Mouse (Mus musculus) hindlimb bud, embryonic 11.5 days (tissue): ENCODE results near the gene Rpl37a.

ENCODE experiments used
- DNase-seq: peaks from one replicate; pipeline ENCODE4 v3.0.0-alpha.2; 2012; ENCODE audit warnings: low read depth, low spot score; ENCODE audit errors: extremely low spot score

The Rpl37a gene

DNA sequence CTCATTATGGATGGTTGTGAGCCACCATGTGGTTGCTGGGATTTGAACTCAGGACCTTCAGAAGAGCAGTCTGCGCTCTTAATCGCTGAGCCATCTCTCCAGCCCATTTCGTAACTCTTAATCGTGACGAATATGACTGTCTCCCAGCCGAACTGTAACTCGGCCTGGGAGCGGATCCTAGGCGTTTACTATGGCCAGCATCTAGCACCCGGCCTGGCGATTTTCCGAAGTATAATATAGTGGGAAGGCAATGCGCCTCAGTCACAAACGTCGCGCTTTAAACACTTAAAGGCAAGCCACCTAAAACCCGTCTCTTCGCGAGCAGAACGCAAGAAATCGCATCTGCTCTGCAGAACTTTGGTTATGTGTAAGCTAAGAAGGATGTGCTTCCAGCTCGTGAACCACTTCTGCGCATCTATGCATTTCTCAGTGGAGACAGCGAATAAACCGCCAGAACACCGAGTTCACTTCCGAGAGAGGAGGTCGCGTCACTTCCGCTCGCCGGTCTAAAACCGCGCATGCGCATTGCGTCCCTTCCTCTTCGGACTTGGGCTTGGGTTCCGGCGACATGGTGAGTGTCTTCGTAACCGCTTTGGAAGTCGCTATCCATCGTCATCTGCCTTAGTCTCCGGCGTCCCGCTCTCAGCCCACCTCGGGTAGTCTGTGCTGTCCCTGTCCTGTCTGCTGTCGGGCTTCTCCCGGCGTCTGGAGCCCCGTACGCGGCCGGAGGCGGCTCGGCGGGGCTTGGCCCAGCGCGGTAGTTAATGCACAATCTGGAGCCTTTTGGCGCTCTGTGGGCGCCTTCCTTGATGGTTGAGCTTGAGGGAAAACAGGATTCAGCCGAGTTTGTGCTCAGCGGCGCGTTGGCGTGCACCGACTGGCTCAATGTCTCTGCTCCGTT is at the start of gene Rpl37a:
Rpl37a (plus strand) TSS at position 538 of the 901 bp plus-strand sequence.
- peak; percentile 91 for DNase-seq

DNA sequence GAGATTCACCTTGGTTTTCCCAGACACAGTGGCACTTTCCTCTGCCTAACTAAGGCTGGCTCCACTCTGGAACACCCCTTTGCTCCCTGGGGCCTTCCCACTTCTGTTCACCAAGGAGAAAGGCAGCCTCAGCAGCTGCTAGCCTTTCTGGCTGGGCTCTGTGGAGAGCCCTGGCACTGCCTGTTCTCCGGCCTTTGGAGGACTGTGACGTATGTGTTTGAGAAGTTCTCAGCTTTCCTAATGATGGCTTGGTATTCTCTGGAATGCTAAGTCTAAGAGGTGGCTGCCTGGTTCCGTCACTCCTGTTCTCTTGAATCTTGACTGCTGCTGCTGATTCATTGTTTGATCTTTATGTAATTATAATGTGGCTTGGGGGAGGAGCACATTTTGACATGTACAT is 38.0 kb upstream of the Rpl37a start:
- no peak for DNase-seq

DNA sequence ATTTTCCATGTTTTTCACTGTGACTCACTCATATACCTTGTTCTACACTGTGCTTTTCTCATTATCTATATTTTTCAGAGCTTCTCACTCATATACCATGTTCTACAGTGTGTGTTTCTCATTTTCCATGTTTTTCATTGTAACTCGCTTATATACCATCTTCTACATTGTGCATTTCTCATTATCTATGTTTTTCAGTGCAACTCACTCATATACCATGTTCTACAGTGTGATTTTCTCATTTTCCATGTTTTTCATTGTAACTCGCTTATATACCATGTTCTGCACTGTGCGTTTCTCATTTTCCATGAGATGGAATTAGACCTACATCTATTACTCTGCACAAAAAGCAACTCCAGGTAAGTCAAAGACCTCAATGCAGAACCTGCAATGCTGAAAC is 14.8 kb upstream of the Rpl37a start:
- peak; percentile 46 for DNase-seq

DNA sequence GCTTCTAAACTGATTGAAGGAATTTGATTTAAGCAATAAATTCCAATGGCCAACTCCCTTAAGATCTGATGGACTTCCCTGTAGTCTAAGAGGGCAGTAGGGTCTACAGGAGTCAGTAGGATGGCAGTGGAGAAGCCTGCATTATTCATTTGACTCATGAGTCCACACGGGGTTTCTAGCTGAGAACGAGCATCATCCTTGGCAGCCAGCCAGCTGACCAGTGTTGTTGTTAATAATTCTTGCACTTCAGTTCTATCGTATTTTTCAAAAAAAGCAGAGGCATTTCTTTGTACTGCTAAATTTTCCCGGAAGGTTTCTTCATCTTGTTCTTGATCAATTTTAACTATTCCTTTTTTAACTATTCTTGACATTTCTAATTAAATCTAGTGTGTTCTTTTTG is 12.4 kb upstream of the Rpl37a start:
- no peak for DNase-seq

DNA sequence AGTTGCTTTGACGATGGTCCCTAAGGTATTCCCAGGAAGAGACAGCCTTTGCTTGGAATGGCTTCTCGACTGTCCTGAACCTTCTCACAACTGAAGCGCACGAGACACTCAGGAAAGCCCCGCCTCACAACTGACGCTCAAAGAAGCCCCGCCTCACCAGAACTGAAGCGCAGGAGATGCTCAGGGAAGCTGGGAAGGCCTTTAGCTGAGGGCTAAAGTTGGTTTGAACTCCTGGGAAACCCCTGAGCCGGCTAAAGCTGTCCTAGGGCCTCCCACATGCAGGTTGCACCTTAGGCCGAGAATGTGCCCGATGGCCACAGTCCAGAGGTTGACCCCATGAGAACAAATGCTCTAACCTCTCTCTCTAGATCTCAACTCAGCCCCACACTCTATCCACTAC is 10.6 kb upstream of the Rpl37a start, which contains the start of gene Ankar:
Ankar (minus strand) TSS at position 101 of the 400 bp plus-strand sequence.
- no peak for DNase-seq

DNA sequence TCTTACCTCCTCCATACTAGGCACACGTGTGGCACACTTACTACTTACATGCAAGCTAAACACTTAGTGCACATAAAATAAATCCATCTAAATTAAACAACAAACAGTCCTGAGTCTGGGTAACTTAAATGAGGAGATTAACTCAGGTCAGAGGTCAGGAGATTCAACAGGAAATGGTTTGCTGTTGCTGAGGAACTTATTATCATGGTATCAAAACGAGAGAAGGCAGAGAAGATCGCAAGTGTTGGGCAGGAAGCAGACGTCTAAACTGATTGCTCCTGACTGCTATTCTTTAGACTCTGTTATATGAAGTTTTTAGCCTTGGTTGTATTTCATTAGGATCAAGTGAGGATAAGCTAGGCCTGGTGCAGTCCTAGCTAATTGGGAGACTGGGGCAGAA is 3.6 kb upstream of the Rpl37a start:
- DNase-seq = no peak

DNA sequence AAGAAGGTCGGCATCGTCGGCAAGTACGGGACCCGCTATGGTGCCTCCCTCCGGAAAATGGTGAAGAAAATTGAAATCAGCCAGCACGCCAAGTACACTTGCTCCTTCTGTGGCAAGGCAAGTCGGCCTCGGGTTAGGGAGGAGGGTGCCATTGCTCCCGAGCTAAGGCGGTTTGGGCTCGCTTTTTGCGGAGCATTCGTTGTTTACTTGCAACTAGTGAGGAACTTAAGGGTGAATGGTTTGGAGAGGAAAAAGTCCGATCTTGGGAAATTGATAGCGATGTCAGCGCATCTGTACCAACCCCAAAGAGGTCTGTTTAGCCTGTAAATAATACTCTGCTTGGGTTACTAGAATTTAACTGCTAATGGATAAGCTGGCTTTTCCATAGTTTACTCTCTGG is 594 bp downstream of the Rpl37a start:
- DNase-seq = no peak

DNA sequence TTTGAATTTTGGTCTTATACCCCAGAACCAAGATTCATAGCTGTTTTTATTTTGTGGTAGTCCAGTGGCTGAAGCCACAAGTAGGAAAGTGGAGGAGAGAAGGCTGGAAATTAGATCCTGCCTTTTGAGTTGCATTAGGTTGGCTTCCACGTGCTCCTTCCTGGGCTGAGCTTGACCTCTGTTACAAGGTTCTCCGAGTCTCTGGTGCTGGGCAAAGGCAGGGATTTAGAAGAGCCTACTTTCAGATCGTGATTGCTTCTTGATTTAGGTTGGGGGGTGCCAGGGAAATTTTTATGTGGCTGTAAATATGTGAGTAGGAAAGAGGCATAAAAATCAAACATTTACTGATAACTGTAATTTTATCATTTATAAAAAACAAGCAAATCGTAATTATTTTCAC is 3.5 kb downstream of the Rpl37a start:
- DNase-seq = no peak

DNA sequence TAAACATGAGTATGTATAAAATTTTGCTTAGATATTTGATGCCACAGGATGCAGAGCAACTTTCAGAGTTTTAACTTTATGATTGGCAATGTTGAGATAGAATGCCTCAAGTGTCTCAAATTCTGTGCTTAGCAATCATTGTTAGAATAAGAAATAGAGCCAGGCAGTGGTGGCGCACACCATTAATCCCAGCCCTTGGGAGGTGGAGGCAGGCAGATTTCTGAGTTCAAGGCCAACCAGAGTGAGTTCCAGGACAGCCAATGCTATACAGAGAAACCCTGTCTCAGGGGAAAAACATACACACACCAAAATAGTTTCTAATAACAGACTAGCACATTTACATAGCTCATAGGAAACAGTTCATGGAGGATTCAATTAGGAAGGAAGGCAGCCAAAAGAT is 4.0 kb downstream of the Rpl37a start:
- no peak for DNase-seq

DNA sequence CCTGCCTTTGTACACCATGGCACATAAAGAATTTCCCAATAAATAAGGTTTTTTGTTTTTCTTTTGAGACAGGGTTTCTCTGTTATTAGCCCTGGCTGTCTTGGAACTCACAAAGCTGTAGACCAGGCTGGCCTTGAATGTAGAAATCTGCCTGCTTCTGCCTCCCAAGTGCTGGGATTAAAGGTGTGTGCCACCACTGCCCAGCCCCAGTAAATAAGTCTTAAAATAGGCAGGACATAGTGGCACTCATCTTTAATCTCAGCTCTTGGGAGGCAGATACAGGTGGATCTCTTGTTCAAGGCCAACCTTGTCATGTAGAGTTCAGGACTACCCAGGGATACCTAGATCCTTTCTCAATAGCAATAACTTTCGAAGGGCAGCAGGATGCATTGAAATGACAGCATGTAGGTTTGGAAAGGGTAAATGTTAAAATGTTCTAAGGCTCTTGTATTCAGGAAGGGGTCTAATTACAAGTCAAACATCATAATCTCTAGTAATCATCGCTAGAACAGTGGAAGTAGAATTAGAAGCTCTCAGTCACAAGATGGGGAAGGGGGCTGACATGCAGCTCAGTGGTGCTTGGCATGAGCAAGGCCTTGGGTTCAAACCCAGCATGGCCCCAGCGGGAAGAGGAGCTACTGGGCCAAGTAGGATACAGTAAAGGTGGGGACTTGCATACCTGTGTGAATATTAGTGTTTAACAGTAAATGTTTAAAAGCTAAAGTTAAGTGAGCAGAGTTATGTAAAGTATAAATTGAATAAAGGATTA is 4.7 kb downstream of the Rpl37a start:
- no peak for DNase-seq

DNA sequence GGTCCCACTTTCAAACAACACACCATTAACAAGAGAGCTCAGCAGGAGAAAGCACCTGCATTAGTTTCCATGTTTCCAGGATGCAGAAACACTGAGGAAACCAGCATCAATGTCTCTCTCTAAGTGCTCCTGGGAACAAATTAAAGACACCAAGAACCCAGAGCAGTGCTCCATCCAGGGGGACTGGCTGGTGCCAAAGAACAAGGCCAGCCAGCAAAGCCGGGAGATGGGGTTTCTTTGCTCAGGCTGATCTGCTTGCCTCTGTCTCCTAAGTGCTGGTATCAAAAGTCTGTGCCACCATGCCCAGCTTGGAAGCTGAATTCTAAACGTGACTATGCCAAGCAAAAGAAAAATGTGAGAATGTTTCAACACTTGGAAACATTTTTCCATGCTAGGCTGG is 5.3 kb downstream of the Rpl37a start:
- DNase-seq = no peak

DNA sequence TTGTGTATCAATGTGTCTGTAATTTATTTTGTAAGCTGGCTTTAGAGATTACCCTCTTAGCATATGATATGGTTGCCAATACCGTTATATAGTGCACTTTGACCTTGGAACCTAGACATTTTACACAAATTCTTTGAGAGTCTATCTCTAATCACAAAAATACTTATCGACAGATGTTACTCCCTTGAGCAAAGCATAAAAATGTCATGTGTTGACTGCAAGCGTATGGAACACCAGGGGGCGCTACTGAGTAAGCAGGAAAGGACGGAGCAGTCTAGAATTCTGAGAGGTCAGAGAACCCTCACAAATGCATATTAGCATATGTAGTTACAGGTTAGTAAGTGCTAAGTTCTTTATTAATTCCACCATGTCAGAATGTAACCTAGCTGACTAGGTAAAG is 5.8 kb downstream of the Rpl37a start:
- DNase-seq = peak; percentile 75

DNA sequence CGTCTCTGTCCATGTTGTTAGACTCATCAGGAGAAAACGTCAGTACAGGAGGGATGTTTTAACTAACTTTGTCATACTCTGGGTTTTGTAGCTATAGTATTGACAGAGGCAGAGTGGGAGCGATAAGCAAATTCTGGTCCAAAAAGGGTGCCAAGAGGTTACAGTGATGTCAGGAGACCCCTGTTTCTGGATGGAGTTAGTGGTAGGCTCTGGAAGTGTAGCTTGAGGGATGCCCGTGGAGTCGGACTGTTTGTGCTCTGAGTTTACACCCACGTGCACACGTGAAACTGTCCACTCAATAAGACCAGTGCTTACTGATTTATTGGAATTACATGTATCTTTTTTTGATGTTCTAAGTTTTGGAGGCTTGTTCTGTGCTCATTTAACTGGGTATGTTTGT is 6.5 kb downstream of the Rpl37a start:
- no peak for DNase-seq

DNA sequence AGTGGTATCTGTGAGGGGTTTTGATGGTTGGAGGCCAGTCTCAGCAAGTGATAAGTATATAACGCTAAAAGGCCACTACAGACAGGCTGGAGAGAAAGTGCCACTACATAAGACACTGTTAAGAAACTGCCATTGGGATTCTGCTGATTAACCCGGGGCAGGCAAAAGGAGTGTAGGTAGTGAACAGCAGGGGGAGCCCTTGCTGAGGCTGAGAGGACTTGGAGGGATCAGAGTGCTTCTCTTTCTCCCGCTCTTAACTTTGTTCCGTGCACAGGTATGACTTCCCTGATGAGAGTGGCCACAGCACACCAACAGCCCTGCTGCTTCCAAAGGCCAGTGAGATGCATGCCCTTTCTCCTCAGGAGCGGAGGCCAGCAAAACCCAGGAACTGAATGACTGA is 7.8 kb downstream of the Rpl37a start:
- DNase-seq = no peak

DNA sequence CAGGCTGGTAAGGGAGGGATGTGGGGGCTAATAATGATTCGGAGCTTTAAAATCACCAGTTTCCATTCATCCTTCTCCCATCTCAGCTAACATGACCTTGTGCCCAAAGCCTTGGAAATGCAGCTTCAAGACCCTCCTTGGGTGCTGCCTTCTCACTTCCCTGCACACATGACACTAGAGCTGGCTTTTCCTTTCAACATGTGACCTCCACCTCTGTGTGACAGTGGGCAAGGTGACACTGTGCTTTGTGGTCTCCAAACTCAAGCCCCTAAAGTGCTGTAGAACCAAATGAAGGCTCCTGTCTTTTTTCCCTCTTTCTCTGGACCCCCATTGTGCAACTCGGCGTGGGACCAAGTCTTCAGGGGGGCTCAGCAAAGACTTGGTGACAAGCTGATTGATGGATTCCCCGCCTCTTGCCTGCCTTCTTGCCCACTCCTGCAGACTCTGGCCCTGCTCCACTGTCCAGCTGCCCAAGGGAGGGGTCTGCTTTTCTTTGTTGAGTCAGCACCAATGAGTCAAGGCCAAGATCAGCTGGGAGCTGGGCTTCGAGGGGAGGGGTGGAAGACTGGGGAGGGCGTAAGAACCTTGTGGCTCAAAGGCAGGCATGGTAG is 9.1 kb downstream of the Rpl37a start:
- no peak for DNase-seq

DNA sequence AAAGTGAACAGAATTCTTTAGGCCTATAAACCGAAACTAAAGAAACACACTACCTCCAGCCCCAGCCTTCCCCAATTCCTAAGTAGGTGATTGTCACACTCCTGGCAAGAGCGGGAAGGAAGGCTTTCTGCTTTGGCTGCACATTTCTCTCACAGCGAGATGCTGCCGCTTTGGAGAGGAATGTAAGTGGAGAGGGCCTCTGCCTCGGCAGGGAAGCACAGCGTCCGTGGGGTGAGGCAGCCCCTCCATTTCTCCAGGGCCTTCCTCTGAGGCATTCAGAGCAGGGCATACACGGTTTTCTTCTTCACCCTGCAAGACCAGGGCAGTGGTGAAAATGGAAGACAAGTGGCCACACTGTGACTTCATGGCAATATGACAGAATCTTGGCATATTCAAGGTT is 11.6 kb downstream of the Rpl37a start:
- DNase-seq = no peak

DNA sequence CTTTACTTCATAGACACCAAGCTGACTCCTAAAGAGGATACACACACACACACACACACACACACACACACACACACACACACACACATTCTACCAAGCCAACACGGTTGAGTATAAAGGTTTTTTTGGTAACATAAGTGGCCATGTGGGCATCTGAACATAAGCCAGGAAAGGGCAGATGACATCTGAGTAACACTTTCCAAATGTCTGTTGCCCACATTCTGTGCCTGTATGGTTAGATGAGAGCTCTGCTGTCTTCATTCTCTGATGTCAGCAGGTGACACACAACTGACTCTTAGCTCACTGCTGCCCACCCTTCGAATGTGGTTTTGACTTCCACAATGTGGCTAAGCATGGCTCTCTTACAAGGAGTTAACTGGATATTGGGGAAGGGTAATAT is 13.3 kb downstream of the Rpl37a start:
- DNase-seq = no peak

DNA sequence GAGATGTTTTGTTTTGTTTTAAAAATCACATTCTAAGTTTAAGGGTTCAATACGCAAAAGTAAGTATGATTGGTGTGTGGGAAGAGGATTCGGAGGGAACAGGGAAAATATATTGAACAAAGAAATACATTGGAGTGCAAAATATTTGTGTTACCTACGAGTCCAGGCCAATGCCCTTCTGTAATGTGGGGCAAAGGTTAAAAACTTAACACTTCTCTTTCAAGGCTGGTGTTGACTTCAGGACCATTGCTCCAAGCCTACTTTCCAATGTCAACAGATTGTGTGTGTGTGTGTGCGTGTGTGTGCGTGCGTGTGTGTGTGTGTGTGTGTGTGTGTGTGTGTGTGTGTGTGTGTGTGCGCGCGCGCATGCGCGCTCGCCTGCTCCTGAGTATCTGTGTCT is 14.9 kb downstream of the Rpl37a start:
- no peak for DNase-seq

DNA sequence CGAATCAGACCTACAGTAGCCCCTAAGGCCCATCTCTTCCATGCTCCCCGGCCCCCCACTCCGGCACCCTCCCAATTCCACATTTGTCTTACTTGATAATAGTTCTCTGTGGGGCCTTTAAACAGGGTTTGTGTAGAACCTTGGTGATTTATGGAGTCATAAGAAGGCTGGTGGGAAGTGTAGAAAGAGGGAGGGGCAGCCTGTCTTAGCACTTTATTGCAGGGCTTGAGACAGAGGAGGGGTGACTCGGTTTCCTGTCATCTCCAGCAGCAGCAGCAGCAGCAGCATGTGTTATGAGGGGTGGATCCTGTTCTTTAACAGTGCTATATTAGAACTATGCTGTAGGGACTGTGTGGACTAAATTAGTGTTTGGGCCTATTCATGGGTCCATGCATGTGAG is 17.7 kb downstream of the Rpl37a start:
- no peak for DNase-seq

DNA sequence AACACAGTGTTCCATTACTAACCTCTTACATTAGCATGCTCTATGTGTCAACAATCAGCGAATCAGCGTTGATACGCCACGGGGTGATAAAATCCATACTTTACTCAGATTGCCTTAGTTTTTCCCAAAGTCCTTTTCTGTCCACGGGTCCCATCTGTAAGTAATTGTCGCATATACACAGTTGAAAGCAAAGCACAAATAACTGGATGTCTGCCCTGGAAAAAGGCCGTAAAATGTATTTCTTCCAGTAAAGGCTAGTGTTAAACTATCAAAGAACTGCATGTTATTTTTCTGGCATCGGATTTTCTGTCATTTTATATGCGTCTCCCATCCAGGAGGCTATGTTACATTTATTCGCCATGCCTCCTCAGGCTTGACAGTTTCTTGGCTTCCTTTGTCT is 19.0 kb downstream of the Rpl37a start:
- DNase-seq = no peak

DNA sequence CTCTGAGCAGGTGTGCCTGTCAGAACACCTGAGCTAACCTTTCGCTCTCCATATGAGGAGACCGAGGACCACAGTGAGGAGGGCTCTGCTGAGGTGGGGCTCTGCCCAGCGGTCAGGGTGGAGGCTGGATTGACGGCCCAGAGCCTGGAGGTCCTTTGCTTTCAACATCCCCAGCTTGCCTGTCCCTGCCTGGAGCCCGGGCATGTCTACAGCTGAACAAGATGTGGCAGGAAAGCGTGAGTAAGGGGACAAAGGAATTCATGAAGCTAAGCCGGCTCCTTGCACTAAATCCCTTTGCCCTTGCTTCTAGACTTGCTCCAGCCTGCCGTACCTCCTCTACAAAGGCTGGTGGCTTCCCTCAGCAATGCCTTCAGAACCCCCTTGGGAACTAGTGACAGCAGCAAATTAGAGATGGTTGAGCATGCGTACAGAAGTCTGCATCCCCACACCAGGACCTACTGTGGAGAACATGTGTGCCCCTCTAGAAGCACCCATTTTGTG is 22.2 kb downstream of the Rpl37a start:
- DNase-seq = no peak
